In genomic region chr2:115520413-115521139, GRCm38 (mm10) we compare ENCODE assay signal across 19 mouse cellular contexts.
DNase-seq lines count a peak whose midpoint lies in the region; ATAC-seq and TF ChIP-seq lines count a peak whose summit lies in the region.
"Had no signal": no experiment of that assay in that cellular context is flagged by ENCODE, and none has a peak within 500 bp of the region (broad histone marks: within the 10 kb centered on the region; RNA-seq: fewer than 3 reads in every experiment).

No protein-coding gene starts in this region.

- H3K4me2 ChIP-seq in forebrain, postnatal 0 days (ENCODE audit: low read depth): no peak overlapping the region
- no peak overlapping the region for H3K4me2 ChIP-seq in forebrain, embryonic 11.5 days (ENCODE audit: low read depth, low read length, severe bottlenecking)
- no peak overlapping the region; the same call in 1 of the 2 replicates for H3K4me2 ChIP-seq in intestine, embryonic 14.5 days (ENCODE audit: low read length)
- H3K4me2 ChIP-seq in liver, embryonic 14.5 days (ENCODE audit: low read depth): peak overlapping the region; percentile 2
- H3K4me2 ChIP-seq: heart, embryonic 15.5 days had no signal

- TF ChIP-seq EP300 in liver, embryonic 14.5 days (IDR thresholded peaks at IDR 0.05; ENCODE audit: low read depth): no peak

- H3K27ac ChIP-seq in forebrain, postnatal 0 days (ENCODE audit: low read depth, low read length): no peak overlapping the region
- H3K27ac ChIP-seq in forebrain, embryonic 11.5 days (ENCODE audit: low read depth, low read length): no peak overlapping the region
- no peak overlapping the region for H3K27ac ChIP-seq in intestine, embryonic 14.5 days (ENCODE audit: low read depth)
- H3K27ac ChIP-seq in liver, embryonic 14.5 days: peak overlapping the region; percentile 18; the same call in 1 of the 2 replicates
- H3K27ac ChIP-seq: heart, embryonic 15.5 days; hindbrain, embryonic 10.5 days had no signal

- H3K4me3 ChIP-seq in forebrain, postnatal 0 days (ENCODE audit: low read depth, low read length): no peak overlapping the region
- no peak overlapping the region for H3K4me3 ChIP-seq in forebrain, embryonic 11.5 days (ENCODE audit: low read depth, low read length)
- H3K4me3 ChIP-seq in intestine, embryonic 14.5 days (ENCODE audit: low read depth, low read length): no peak overlapping the region
- no peak overlapping the region for H3K4me3 ChIP-seq in liver, embryonic 14.5 days (ENCODE audit: insufficient read depth in 1 of 2, low read depth in 2 of 2, low read length in 2 of 2)
- H3K4me3 ChIP-seq: erythroblast, embryonic 14.5 days; heart, embryonic 15.5 days; hindbrain, embryonic 10.5 days; megakaryocyte, embryonic 14.5 days had no signal

- ATAC-seq in forebrain, postnatal 0 days: peak; percentile 84; the same call in 1 of the 2 replicates
- no peak for ATAC-seq in forebrain, embryonic 11.5 days (replicated peaks; ENCODE audit: low FRiP score)
- ATAC-seq in intestine, embryonic 14.5 days (replicated peaks; ENCODE audit: low FRiP score, low TSS enrichment, low read depth): peak; percentile 47; the same call in 1 of the 2 replicates
- ATAC-seq in liver, embryonic 14.5 days (ENCODE audit: insufficient read depth): peak; percentile 64
- ATAC-seq in erythroid progenitor cell, adult 5-6 weeks (replicated peaks; ENCODE audit: low FRiP score, poor library complexity, severe bottlenecking): no peak
- ATAC-seq: inflammation-experienced regulatory T-cells, adult 6 months; Patski had no signal

- WGBS in forebrain, postnatal 0 days: 35% methylated on average over 10 of the region's 10 CpGs
- WGBS in forebrain, embryonic 11.5 days: 53% methylated on average over 10 of the region's 10 CpGs
- 58% methylated on average over 10 of the region's 10 CpGs for WGBS in intestine, embryonic 14.5 days
- 41% methylated on average over 10 of the region's 10 CpGs for WGBS in liver, embryonic 14.5 days (ENCODE audit: insufficient replicate concordance)

- no peaks in the 10 kb centered on the region for H3K9me3 ChIP-seq in forebrain, postnatal 0 days (ENCODE audit: low read length)
- no peaks in the 10 kb centered on the region for H3K9me3 ChIP-seq in forebrain, embryonic 11.5 days (ENCODE audit: control insufficient read depth, low read length)
- H3K9me3 ChIP-seq in intestine, embryonic 14.5 days (ENCODE audit: control insufficient read depth, low read length): no peaks in the 10 kb centered on the region
- H3K9me3 ChIP-seq in liver, embryonic 14.5 days (ENCODE audit: control insufficient read depth, low read length): no peaks in the 10 kb centered on the region
- H3K9me3 ChIP-seq: heart, embryonic 15.5 days; hindbrain, embryonic 10.5 days; megakaryocyte, embryonic 14.5 days had no signal

- DNase-seq in forebrain, postnatal 0 days: peak; percentile 22
- no peak for DNase-seq in forebrain, embryonic 11.5 days (ENCODE audit: low spot score)
- DNase-seq in intestine, embryonic 14.5 days (ENCODE audit: low spot score): peak; percentile 55
- DNase-seq in liver, embryonic 14.5 days (ENCODE audit: low read depth in 3 of 3, low spot score in 3 of 3): peak; percentile 20 to 28 (median 22)
- peak; percentile 83 for DNase-seq in yolk sac, embryonic 10.5 days (ENCODE audit: low spot score)
- no peak for DNase-seq in natural killer cell, adult 2 months (ENCODE audit: low spot score in 2 of 2)
- DNase-seq: B cell, adult 2 months; cerebellum, adult 8-10 months; kidney, postnatal 36 days; lung, postnatal 10 days; retina, postnatal 1 day; thymus, postnatal 25 days had no signal

- TF ChIP-seq CTCF in forebrain, postnatal 0 days (IDR thresholded peaks at IDR 0.05; ENCODE audit: low read depth): no peak
- TF ChIP-seq CTCF in liver, embryonic 14.5 days (IDR thresholded peaks at IDR 0.05; ENCODE audit: low read depth): no peak

- H3K27me3 ChIP-seq in forebrain, postnatal 0 days (ENCODE audit: insufficient read depth, low read length): no peaks in the 10 kb centered on the region
- H3K27me3 ChIP-seq in forebrain, embryonic 11.5 days (ENCODE audit: control insufficient read depth, insufficient read depth, low read length): no peaks in the 10 kb centered on the region
- H3K27me3 ChIP-seq in intestine, embryonic 14.5 days (replicated peaks; ENCODE audit: control insufficient read depth, insufficient read depth, low read length): no peaks in the 10 kb centered on the region
- no peaks in the 10 kb centered on the region for H3K27me3 ChIP-seq in liver, embryonic 14.5 days (ENCODE audit: control insufficient read depth, insufficient read depth, low read length)
- H3K27me3 ChIP-seq: heart, embryonic 15.5 days; megakaryocyte, embryonic 14.5 days; Patski had no signal

- peaks cover 5% of the 10 kb centered on the region; the same call in 1 of the 2 replicates for H3K4me1 ChIP-seq in forebrain, postnatal 0 days (ENCODE audit: insufficient read depth)
- 0 out of 2 replicates have a peak, but pooled peaks cover 2% of the 10 kb centered on the region for H3K4me1 ChIP-seq in forebrain, embryonic 11.5 days (replicated peaks; ENCODE audit: control insufficient read depth, insufficient read depth, low read length)
- peaks cover 16% of the 10 kb centered on the region for H3K4me1 ChIP-seq in intestine, embryonic 14.5 days (replicated peaks; ENCODE audit: control insufficient read depth, insufficient read depth, low read length)
- no peaks in the 10 kb centered on the region; a peak in 1 of 4 replicates for H3K4me1 ChIP-seq in liver, embryonic 14.5 days (replicated peaks; ENCODE audit: control insufficient read depth in 2 of 2, insufficient read depth in 2 of 2, low read length in 1 of 2)
- H3K4me1 ChIP-seq: heart, embryonic 15.5 days; megakaryocyte, embryonic 14.5 days had no signal

- no peak overlapping the region for H3K9ac ChIP-seq in forebrain, postnatal 0 days
- H3K9ac ChIP-seq in forebrain, embryonic 11.5 days (ENCODE audit: low read length): no peak overlapping the region
- no peak overlapping the region for H3K9ac ChIP-seq in intestine, embryonic 14.5 days (ENCODE audit: low read length)
- no peak overlapping the region for H3K9ac ChIP-seq in liver, embryonic 14.5 days (replicated peaks)
- H3K9ac ChIP-seq: heart, embryonic 15.5 days had no signal

- H3K36me3 ChIP-seq in forebrain, postnatal 0 days (ENCODE audit: insufficient read depth): no peaks in the 10 kb centered on the region
- no peaks in the 10 kb centered on the region for H3K36me3 ChIP-seq in forebrain, embryonic 11.5 days (ENCODE audit: control insufficient read depth, insufficient read depth, low read length)
- H3K36me3 ChIP-seq in intestine, embryonic 14.5 days (ENCODE audit: control insufficient read depth, insufficient read depth, low read length): no peaks in the 10 kb centered on the region
- H3K36me3 ChIP-seq in liver, embryonic 14.5 days (replicated peaks; ENCODE audit: control insufficient read depth, insufficient read depth, low read depth): no peaks in the 10 kb centered on the region
- H3K36me3 ChIP-seq: heart, embryonic 15.5 days; hindbrain, embryonic 10.5 days had no signal

Comparison
In these comparisons a context has a peak if more than half of its experiments do, and no peak if none do; other contexts are left out.
1. ATAC-seq: peak in forebrain, postnatal 0 days (single experiment), intestine, embryonic 14.5 days (single experiment) and liver, embryonic 14.5 days (single experiment); none in forebrain, embryonic 11.5 days (single experiment) and erythroid progenitor cell, adult 5-6 weeks (single experiment).
2. DNase-seq: peak in forebrain, postnatal 0 days (single experiment), intestine, embryonic 14.5 days (single experiment), liver, embryonic 14.5 days (3 of 3) and yolk sac, embryonic 10.5 days (single experiment); none in forebrain, embryonic 11.5 days (single experiment) and natural killer cell, adult 2 months (0 of 2).